Mouse (Mus musculus) liver, embryonic 12.5 days (tissue): ENCODE data around the gene Steap3. TPM values are rescaled to one million over a fixed set of nuclear protein-coding genes. Genes with fewer than 3 reads are reported as not detected.
A peak's percentile ranks its signal among the peaks of the same experiment; 100 is the strongest.

ENCODE experiments used
- ATAC-seq: fragments of 200-750 bp; cut with Nextera tagmentation; 2 replicates; pipeline ENCODE4 v1.8.0; 2017; ENCODE audit warnings: moderate number of reproducible peaks, mild to moderate bottlenecking, moderate library complexity
- H3K27ac ChIP-seq: fragments of 300-500 bp; sonication (generic); 2 replicates; pipeline ENCODE4 v1.5.1; 2016; ENCODE audit warnings: mild to moderate bottlenecking
- H3K27me3 ChIP-seq: fragments of 300-500 bp; sonication (generic); replicated peaks from 2 replicates; pipeline ENCODE4 v1.6.1; 2016; ENCODE audit warnings: mild to moderate bottlenecking, moderate library complexity
- H3K36me3 ChIP-seq: fragments of 300-500 bp; sonication (generic); 2 replicates; pipeline ENCODE4 v1.6.1; 2016; ENCODE audit warnings: mild to moderate bottlenecking, moderate library complexity
- H3K4me1 ChIP-seq: fragments of 300-500 bp; sonication (generic); 2 replicates; pipeline ENCODE4 v1.6.1; 2016
- H3K4me2 ChIP-seq: fragments of 300-500 bp; sonication (generic); 2 replicates; pipeline ENCODE4 v1.6.1; 2016; ENCODE audit warnings: mild to moderate bottlenecking, moderate library complexity
- H3K4me3 ChIP-seq: fragments of 300-500 bp; sonication (generic); 2 replicates; pipeline ENCODE4 v1.5.1; 2016; ENCODE audit warnings: mild to moderate bottlenecking, moderate library complexity
- H3K9ac ChIP-seq: fragments of 300-500 bp; sonication (generic); 2 replicates; pipeline ENCODE4 v1.6.1; 2016; ENCODE audit warnings: mild to moderate bottlenecking, moderate library complexity
- H3K9me3 ChIP-seq: fragments of 300-500 bp; sonication (generic); replicated peaks from 2 replicates; pipeline ENCODE4 v1.6.1; 2016; ENCODE audit warnings: mild to moderate bottlenecking, moderate library complexity
- WGBS: fragments of 180-500 bp; shearing (Covaris S2); methylation state at CpG from one replicate; pipeline ENCODE4 v1.1.7; 2016; ENCODE audit not compliant: insufficient replicate concordance; 5-methylcytosine and 5-hydroxymethylcytosine counted together
- polyA plus RNA-seq: library from polyadenylated mRNA; unstranded; fragments of >200 nt; fragmentation: Nextera tagmentation; extraction: Ambion mirVana; gene quantifications from 2 replicates; pipeline ENCODE4 v1.2.1, GENCODE M21; 2016

Gene Steap3
- polyA plus RNA-seq, 1 experiment from 2014 or later, result 56.3 TPM

DNA sequence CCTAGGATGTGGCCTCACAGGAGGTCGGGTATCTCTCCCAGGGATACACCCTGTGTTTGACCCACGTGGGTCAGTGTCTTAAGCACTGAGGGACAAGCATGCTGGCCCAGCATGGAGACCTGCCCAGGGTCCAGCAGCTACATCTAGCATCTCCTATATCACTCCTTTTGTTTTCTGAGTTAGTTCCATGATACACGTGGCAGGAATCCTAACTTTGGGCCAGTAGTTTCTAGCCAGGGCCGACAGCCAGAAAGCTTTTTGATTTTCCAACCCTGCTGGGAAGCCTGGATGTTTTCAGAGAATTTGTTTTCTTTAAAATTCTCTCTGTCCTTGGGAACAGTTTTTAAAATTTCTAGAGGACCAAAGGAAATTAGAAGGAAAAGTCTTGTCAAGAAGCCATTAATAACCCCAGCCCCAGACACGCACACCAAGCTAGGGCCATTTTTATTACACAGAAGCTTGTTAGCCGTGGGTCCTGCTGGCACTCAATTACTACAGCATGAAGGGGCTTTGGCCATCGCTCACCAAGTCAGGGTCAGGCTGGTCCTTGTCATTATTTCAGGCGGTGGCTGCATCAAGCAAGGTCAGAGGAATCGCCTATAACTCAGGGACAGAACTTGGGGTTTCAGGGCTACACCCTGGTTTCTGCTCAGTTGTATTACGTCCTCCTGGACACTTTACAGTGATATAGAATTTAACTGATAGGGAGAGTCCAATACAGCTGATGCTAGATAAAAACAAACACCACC is 42.6 kb downstream of the Steap3 start:
- Histone ChIP-seq H3K4me3 (no peak overlapping the region), H3K9me3 (no peaks in the 10 kb centered on the region), H3K9ac (no peak overlapping the region), H3K27ac (no peak overlapping the region), H3K4me2 (no peak overlapping the region), H3K27me3 (no peaks in the 10 kb centered on the region), H3K36me3 (peaks cover 93% of the 10 kb centered on the region), H3K4me1 (peaks cover 29% of the 10 kb centered on the region)
- WGBS, result 80% methylated on average over 10 of the region's 10 CpGs
- ATAC-seq, result no peak

DNA sequence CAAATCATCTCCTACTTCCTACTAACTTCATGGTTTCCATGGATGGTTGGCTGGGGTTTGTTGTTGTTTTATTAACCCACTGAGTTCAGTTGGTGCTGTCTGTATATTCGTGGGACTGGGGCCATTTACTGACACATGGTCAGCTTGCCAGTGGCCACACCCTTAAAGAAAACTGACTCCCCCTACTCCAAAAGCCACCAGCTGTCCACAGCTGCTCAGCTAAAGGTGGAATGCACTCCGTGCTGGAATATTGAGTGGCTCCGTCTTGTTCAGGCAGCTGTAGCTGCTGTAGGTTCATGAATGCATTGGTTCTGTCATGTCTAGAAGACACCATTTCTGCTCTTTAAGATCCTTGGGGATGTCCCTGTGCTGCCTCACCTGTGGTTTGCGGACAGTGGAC is 48.9 kb downstream of the Steap3 start:
- Histone ChIP-seq H3K9ac (no peak overlapping the region), H3K27me3 (no peaks in the 10 kb centered on the region), H3K9me3 (no peaks in the 10 kb centered on the region), H3K4me2 (no peak overlapping the region), H3K27ac (no peak overlapping the region), H3K4me3 (no peak overlapping the region), H3K4me1 (no peaks in the 10 kb centered on the region), H3K36me3 (peaks cover 40% of the 10 kb centered on the region)
- no peak for ATAC-seq
- WGBS, result 82% methylated on average over 4 of the region's 4 CpGs

DNA sequence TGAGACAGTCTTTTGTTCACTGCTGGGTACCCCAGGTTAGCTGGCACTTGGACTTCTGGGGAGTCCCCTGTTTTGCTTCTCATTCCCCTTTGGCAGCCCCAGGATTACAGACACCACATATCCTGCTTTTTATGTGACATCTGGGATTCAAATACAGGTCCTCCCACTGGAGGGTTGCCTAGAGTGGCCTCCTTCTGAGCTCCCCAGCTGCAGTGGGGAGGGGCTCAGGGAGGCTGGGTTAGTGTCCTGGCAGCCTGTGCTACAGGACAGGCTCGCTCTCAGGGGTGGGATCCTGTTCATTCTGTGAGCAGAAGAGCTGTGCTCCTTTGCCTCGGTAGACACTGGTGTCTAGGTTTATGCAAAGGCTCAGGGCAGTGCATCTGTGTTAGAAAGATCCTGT is 51.2 kb downstream of the Steap3 start:
- H3K9ac ChIP-seq, result no peak overlapping the region
- H3K4me3 ChIP-seq, result no peak overlapping the region
- H3K4me1 ChIP-seq, result no peaks in the 10 kb centered on the region
- peaks cover 18% of the 10 kb centered on the region for H3K36me3 ChIP-seq
- WGBS, result 54% methylated on average over 2 of the region's 2 CpGs
- H3K9me3 ChIP-seq, result no peaks in the 10 kb centered on the region
- ATAC-seq, result 0 out of 2 replicates have a peak, but pooled peaks have one; percentile 8
- H3K27me3 ChIP-seq, result no peaks in the 10 kb centered on the region
- H3K4me2 ChIP-seq, result no peak overlapping the region
- no peak overlapping the region for H3K27ac ChIP-seq

DNA sequence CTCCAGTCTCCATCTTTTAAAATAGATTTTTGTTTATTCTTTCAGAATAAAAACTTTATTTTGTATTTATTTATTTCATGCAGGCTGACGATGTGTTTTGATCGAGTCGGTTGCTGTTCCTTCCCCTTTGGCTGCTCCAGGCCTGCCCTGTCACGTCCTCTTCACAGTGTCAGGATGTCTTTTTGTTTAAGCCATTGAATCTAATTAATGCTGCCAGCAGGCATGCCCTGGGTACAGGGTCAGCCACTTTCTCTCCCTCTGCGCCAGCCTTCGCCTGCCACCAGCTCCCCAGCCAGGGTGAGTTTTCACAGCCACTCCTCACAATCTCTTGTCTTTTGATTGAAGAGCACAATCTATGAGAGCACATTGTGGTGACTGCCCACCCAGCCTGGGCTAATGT is 51.7 kb downstream of the Steap3 start:
- no peak overlapping the region for H3K9ac ChIP-seq
- H3K9me3 ChIP-seq, result no peaks in the 10 kb centered on the region
- H3K27ac ChIP-seq, result no peak overlapping the region
- no peak overlapping the region for H3K4me3 ChIP-seq
- H3K4me1 ChIP-seq, result no peaks in the 10 kb centered on the region
- H3K36me3 ChIP-seq, result peaks cover 14% of the 10 kb centered on the region
- H3K4me2 ChIP-seq, result no peak overlapping the region
- WGBS, result 73% methylated on average over 6 of the region's 6 CpGs
- H3K27me3 ChIP-seq, result no peaks in the 10 kb centered on the region
- no peak for ATAC-seq

DNA sequence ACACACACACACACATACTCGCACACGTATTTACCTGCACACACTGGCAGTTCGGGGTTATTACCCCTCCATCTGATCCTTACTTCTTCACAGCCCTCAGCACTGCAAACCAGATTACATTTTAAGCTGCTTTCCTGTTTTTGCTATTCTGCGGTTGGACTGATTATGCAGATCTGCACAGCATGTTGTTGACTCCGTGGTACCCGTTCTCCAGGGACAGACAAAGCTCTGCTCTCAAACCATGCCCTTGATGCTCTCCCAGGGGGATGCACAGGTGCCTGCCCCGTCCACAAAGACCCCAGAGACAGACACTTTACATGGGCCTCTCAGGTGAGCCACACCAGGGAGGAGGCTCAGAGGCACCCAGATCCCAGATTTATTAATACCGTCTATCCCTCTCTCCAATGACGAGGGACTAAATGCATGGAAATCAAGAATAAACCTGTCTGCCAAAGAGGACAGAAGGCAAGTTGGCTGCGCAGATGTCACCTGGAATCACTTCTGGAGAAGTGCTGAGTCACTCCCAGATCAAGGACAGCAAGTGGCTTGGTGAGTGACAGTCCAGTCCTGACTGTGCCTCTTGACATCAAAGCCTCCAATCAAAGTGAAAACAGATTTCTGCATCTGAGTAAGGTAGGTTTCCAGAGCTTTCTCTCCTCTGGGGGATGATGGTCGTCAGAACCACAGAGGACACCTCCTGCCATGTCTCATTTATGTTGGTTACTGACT is 63.8 kb downstream of the Steap3 start:
- H3K9me3 ChIP-seq, result no peaks in the 10 kb centered on the region
- no peak overlapping the region for H3K4me2 ChIP-seq
- H3K9ac ChIP-seq, result no peak overlapping the region
- 65% methylated on average over 11 of the region's 11 CpGs for WGBS
- no peak overlapping the region for H3K4me3 ChIP-seq
- H3K4me1 ChIP-seq, result no peaks in the 10 kb centered on the region
- no peaks in the 10 kb centered on the region for H3K36me3 ChIP-seq
- H3K27ac ChIP-seq, result no peak overlapping the region
- H3K27me3 ChIP-seq, result no peaks in the 10 kb centered on the region
- no peak for ATAC-seq

DNA sequence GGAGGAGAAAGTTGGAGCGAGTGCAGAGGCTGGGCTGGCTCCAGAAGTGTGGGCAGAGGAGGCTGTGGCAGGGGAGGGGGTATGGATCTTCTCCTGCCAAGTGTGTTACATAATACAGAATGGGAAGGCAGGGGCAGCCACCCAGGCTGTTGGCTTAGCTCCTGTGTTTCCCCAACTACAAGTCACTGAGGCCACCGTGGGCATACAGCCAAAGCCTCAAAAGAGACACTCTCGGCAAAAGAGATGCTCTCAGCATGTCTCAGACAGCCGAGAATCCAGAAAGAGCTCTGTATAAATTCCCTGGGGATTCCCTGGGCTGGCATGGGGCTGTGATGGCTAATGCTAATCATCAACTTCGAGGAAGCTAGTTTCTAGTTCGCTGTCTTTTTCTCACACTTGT is 64.9 kb downstream of the Steap3 start:
- WGBS, result 65% methylated on average over 6 of the region's 6 CpGs
- no peak for ATAC-seq
- no peak overlapping the region for H3K4me3 ChIP-seq
- H3K4me2 ChIP-seq, result no peak overlapping the region
- peaks cover 2% of the 10 kb centered on the region; the same call in 1 of the 2 replicates for H3K27me3 ChIP-seq
- H3K9me3 ChIP-seq, result no peaks in the 10 kb centered on the region
- no peak overlapping the region for H3K9ac ChIP-seq
- H3K36me3 ChIP-seq, result no peaks in the 10 kb centered on the region
- no peaks in the 10 kb centered on the region for H3K4me1 ChIP-seq
- no peak overlapping the region for H3K27ac ChIP-seq

DNA sequence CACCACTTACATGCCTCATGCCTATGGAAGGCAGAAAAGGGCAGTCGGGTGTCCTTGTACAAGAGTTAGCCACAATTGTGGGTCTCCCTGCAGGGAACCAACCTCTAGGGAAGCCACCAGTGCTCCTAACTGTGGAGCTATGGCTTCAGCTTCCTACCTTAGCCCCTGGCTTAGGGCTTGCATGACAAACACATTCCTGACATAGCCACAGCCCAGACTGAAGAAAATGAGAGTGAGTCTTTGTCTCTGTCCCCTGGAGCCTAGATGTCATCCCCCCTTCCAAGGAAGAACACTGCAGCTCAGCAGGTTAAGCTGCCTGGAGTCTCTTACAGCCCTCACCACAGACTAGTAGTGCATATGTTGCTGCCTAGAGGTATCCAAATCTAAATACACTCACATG is 67.7 kb downstream of the Steap3 start:
- ATAC-seq, result no peak
- H3K4me2 ChIP-seq, result no peak overlapping the region
- no peaks in the 10 kb centered on the region for H3K9me3 ChIP-seq
- no peak overlapping the region for H3K27ac ChIP-seq
- 67% methylated on average over 1 of the region's 1 CpGs for WGBS
- peaks cover 9% of the 10 kb centered on the region; the same call in 1 of the 2 replicates for H3K27me3 ChIP-seq
- no peak overlapping the region for H3K9ac ChIP-seq
- no peaks in the 10 kb centered on the region for H3K36me3 ChIP-seq
- H3K4me1 ChIP-seq, result no peaks in the 10 kb centered on the region
- no peak overlapping the region for H3K4me3 ChIP-seq

DNA sequence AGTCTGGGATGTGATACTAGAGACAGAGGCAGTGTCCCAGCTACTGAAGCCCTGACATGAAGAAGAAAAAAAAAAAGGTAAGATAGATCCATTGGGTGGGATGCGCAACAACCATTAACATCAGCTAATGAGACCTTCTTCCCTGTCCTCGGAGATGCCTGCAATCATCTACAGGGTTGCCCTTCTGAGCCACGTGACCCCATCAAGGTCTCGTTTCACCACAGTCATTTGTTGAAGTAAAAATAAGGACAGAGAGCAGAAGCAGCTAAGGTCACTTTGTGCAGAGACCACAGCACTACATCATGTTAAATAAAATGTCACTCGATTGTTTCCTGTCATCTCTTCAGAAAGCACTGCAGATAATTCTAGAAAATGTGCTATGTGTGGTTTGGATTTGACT is 68.7 kb downstream of the Steap3 start:
- Histone ChIP-seq H3K4me3 (no peak overlapping the region), H3K9me3 (no peaks in the 10 kb centered on the region), H3K9ac (no peak overlapping the region), H3K27ac (no peak overlapping the region), H3K36me3 (no peaks in the 10 kb centered on the region), H3K4me2 (no peak overlapping the region), H3K27me3 (peaks cover 9% of the 10 kb centered on the region; the same call in 1 of the 2 replicates), H3K4me1 (no peaks in the 10 kb centered on the region)
- 60% methylated on average over 5 of the region's 5 CpGs for WGBS
- no peak for ATAC-seq

DNA sequence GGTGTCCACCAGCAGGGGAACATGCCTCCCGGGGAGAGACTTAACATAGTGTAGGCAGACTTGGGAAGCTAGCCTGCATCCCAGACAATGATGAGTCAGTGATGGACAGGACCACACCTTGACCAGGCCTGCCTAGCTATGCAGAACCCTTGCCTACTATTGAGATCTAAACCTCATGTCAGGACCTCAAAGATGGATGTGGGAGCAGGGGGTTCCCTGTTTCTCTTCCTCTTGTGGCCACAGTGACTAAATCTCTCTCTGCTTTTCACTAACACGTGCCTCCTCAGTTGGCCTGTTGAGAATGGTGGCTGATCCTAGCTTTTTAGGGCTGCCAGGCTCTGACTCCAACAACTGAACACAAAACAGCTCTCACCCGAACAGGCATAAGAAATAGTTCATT is 70.0 kb downstream of the Steap3 start:
- Histone ChIP-seq H3K36me3 (no peaks in the 10 kb centered on the region), H3K4me3 (no peak overlapping the region), H3K27ac (no peak overlapping the region), H3K9ac (no peak overlapping the region), H3K4me1 (no peaks in the 10 kb centered on the region), H3K4me2 (no peak overlapping the region), H3K9me3 (no peaks in the 10 kb centered on the region), H3K27me3 (peaks cover 9% of the 10 kb centered on the region; the same call in 1 of the 2 replicates)
- 49% methylated on average over 3 of the region's 3 CpGs for WGBS
- ATAC-seq, result no peak

DNA sequence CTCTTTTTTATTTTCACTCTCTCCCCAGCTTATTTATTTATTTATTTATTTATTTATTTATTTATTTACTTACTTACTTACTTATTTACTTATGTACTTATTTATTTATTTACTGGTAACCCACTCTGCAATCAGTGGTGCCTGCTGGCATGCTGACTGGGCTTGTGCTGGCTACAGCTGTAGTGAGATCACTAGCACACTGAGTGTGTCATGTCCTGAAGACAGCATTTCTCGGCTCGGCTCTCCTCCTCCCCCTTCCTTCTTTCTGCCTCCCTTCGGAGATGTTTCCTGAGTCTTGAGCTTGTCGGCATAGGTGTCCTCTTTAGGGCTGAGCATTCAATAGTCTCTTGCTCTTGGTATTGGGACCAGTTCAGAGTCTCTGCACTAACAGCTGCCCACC is 73.6 kb downstream of the Steap3 start:
- WGBS, result 73% methylated on average over 4 of the region's 4 CpGs
- H3K36me3 ChIP-seq, result no peaks in the 10 kb centered on the region
- H3K27ac ChIP-seq, result no peak overlapping the region
- no peak overlapping the region for H3K4me3 ChIP-seq
- no peaks in the 10 kb centered on the region for H3K4me1 ChIP-seq
- no peaks in the 10 kb centered on the region for H3K9me3 ChIP-seq
- ATAC-seq, result no peak
- H3K4me2 ChIP-seq, result no peak overlapping the region
- peaks cover 9% of the 10 kb centered on the region; the same call in 1 of the 2 replicates for H3K27me3 ChIP-seq
- H3K9ac ChIP-seq, result no peak overlapping the region

DNA sequence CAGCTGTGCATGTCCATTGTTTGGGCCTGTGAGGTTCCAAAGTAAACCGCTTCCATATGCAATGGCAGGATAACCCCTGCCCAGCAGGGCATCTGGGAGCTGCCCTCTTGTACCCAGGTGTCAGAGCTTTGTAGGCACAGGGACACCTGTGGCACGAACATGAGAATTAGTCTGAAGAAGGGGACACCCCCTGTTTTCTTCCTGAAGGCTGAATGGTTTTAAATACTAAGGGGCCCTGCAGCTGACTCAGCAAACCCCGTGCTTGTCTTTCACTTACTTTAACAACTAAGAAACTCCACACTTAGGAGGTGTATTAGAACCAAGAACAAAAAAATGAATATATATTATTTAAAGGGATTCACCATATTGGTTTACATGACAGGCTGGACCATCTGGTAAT is 74.4 kb downstream of the Steap3 start:
- Histone ChIP-seq H3K36me3 (no peaks in the 10 kb centered on the region), H3K4me1 (no peaks in the 10 kb centered on the region), H3K9me3 (no peaks in the 10 kb centered on the region), H3K4me3 (no peak overlapping the region), H3K4me2 (no peak overlapping the region), H3K27me3 (peaks cover 9% of the 10 kb centered on the region; the same call in 1 of the 2 replicates), H3K27ac (no peak overlapping the region), H3K9ac (no peak overlapping the region)
- 57% methylated on average over 3 of the region's 3 CpGs for WGBS
- ATAC-seq, result no peak

DNA sequence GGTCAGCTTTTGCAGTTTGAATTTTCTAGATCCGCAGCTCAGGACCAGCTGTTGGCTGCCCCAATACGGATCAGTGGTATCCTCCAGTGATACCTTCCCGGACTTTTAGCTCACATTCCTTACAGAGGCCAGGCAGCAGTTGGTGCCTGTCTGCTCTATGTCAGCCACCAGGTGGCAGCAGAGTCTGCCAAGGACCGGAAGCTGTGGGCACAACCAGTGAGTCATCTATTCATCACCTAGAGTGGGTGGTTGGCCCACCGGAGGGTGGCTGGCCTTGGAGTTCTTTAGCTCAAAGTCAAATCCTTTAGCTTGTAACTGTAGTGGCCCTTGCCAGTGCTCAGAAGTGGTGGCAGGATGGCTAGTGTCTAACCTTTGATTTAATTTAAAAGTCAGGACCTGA is 75.3 kb downstream of the Steap3 start:
- WGBS, result 9% methylated on average over 5 of the region's 5 CpGs
- ATAC-seq, result no peak

More for the DNA sequence above, 75.3 kb downstream of the Steap3 start:
- Histone ChIP-seq H3K4me3 (no peak overlapping the region), H3K4me1 (no peaks in the 10 kb centered on the region), H3K36me3 (no peaks in the 10 kb centered on the region), H3K27me3 (0 out of 2 replicates have a peak, but pooled peaks cover 3% of the 10 kb centered on the region), H3K27ac (no peak overlapping the region), H3K4me2 (no peak overlapping the region), H3K9me3 (no peaks in the 10 kb centered on the region), H3K9ac (no peak overlapping the region)
